In genomic region chr8:72407878-72408277, GRCm38 (mm10) we compare ENCODE assay signal across 26 mouse cellular contexts. TPM values are rescaled to one million over a fixed set of nuclear protein-coding genes. Genes with fewer than 3 reads are reported as not detected.
DNase-seq lines count a peak whose midpoint lies in the region; ATAC-seq and TF ChIP-seq lines count a peak whose summit lies in the region.
"Had no signal": no experiment of that assay in that cellular context is flagged by ENCODE, and none has a peak within 500 bp of the region (broad histone marks: within the 10 kb centered on the region; RNA-seq: fewer than 3 reads in every experiment).

No protein-coding gene starts in this region.

- no peak overlapping the region for H3K4me3 ChIP-seq in kidney, adult 2 months (ENCODE audit: insufficient read depth, low read depth, low read length)
- no peak overlapping the region for H3K4me3 ChIP-seq in lung, adult 2 months (replicated peaks; ENCODE audit: extremely low read depth, low read depth, low read length)
- H3K4me3 ChIP-seq in embryonic fibroblast, embryonic 13.5 days (ENCODE audit: insufficient read depth, low read length) = no peak overlapping the region
- H3K4me3 ChIP-seq: embryonic facial prominence, embryonic 12.5 days; forebrain, embryonic 15.5 days; intestine, embryonic 15.5 days; liver, embryonic 12.5 days; midbrain, embryonic 13.5 days; neural tube, embryonic 13.5 days had no signal

- WGBS in kidney, adult 2 months = 75% methylated on average over 1 of the region's 1 CpGs
- WGBS in lung, adult 2 months = 60% methylated on average over 1 of the region's 1 CpGs

- H3K4me1 ChIP-seq in kidney, adult 2 months (ENCODE audit: control insufficient read depth, insufficient read depth, low read length) = peaks cover 11% of the 10 kb centered on the region
- H3K4me1 ChIP-seq in lung, adult 2 months (ENCODE audit: control insufficient read depth, insufficient read depth, low read length) = peaks cover 6% of the 10 kb centered on the region
- H3K4me1 ChIP-seq in embryonic fibroblast, embryonic 13.5 days (ENCODE audit: control insufficient read depth, insufficient read depth, low read length) = peaks cover 5% of the 10 kb centered on the region; the same call in 1 of the 2 replicates

- no peak for TF ChIP-seq POLR2A in kidney, adult 2 months (IDR thresholded peaks at IDR 0.05; ENCODE audit: low read depth, low read length)
- no peak for TF ChIP-seq POLR2A in lung, adult 2 months (IDR thresholded peaks at IDR 0.05; ENCODE audit: borderline replicate concordance, extremely low read depth, low read depth, low read length)
- no peak for TF ChIP-seq POLR2A in embryonic fibroblast, embryonic 13.5 days (IDR thresholded peaks at IDR 0.05; ENCODE audit: low read depth, low read length)

- intact Hi-C loops in left cerebral cortex, postnatal 4 days (cut with DNase I) = no loop called here

- H3K36me3 ChIP-seq in kidney, adult 2 months (ENCODE audit: control insufficient read depth, insufficient read depth, low read length) = no peaks in the 10 kb centered on the region
- H3K36me3 ChIP-seq: forebrain, embryonic 15.5 days; intestine, embryonic 15.5 days had no signal

- peak; percentile 16 for DNase-seq in kidney, adult 2 months
- no peak for DNase-seq in kidney, postnatal 25 days
- peak; percentile 11 for DNase-seq in lung, postnatal 36 days
- no peak for DNase-seq in lung, adult 2 months
- no peak for DNase-seq in left cerebral cortex, postnatal 4 days
- DNase-seq: adrenal gland, adult 8-10 months; cerebellum, adult 9-10 months; cerebellum, postnatal 36 days; heart, postnatal 14 days; kidney, adult 8-10 months; layer of hippocampus, postnatal 36 days; lung, embryonic 14.5 days; right cerebral cortex, postnatal 4 days had no signal

- TF ChIP-seq CTCF in kidney, adult 2 months (conservative IDR thresholded peaks at IDR 0.05; ENCODE audit: insufficient read depth, insufficient read length, low read depth, low read length) = no peak
- no peak for TF ChIP-seq CTCF in lung, adult 2 months (IDR thresholded peaks at IDR 0.05; ENCODE audit: insufficient read depth, low read length)
- TF ChIP-seq CTCF in embryonic fibroblast, embryonic 13.5 days (IDR thresholded peaks at IDR 0.05; ENCODE audit: borderline replicate concordance, insufficient read depth, low read length) = no peak

- ATAC-seq in cerebellum, adult (ENCODE audit: insufficient number of reproducible peaks, low FRiP score, low TSS enrichment) = no peak
- ATAC-seq: activated CD4-positive, CD25-positive, alpha-beta regulatory T cell, adult 4 months; CD4-positive, CD25-positive, alpha-beta regulatory T cell, adult 4 months; forebrain, embryonic 15.5 days; hindbrain, embryonic 16.5 days; intestine, embryonic 15.5 days; liver, embryonic 12.5 days; midbrain, embryonic 13.5 days had no signal

- H3K27me3 ChIP-seq in kidney, adult 2 months (replicated peaks; ENCODE audit: control insufficient read depth, insufficient read depth, low read length) = no peaks in the 10 kb centered on the region
- H3K27me3 ChIP-seq: embryonic facial prominence, embryonic 12.5 days; forebrain, embryonic 15.5 days; intestine, embryonic 15.5 days; liver, embryonic 12.5 days; midbrain, embryonic 13.5 days; neural tube, embryonic 13.5 days had no signal

- H3K27ac ChIP-seq in kidney, adult 2 months (ENCODE audit: insufficient read depth, low read depth, low read length) = no peak overlapping the region
- peak overlapping the region; percentile 28 for H3K27ac ChIP-seq in embryonic fibroblast, embryonic 13.5 days (ENCODE audit: insufficient read depth, low read length)
- H3K27ac ChIP-seq: embryonic facial prominence, embryonic 12.5 days; forebrain, embryonic 15.5 days; intestine, embryonic 15.5 days; kidney, postnatal 0 days; liver, embryonic 12.5 days; macrophage; midbrain, embryonic 13.5 days; neural tube, embryonic 13.5 days had no signal

RNA-seq across cellular contexts. Expression of gene Eps15l1, which starts 13.4 kb away (rescaled TPM):
- polyA plus RNA-seq in kidney, adult 2 months (2012; rRNA removed) = 30.3 and 31.9 TPM in 2 replicates
- 35.5 and 48.3 TPM in 2 replicates for polyA plus RNA-seq in lung, adult 2 months (2012; rRNA removed)
- 58.0 and 65.0 TPM in 2 replicates for polyA plus RNA-seq in embryonic fibroblast, embryonic 13.5 days (2011; ENCODE audit: insufficient read length, low read depth, missing spikeins)
- 10 to 100 TPM; 83.1 to 87.6 TPM for total RNA-seq in left cerebral cortex, postnatal 4 days (2021)

RNA-seq across cellular contexts. Expression of gene Calr3, which starts 35.8 kb away (rescaled TPM):
- polyA plus RNA-seq in kidney, adult 2 months (2012; rRNA removed) = 0.77 TPM in 2 replicates
- polyA plus RNA-seq in lung, adult 2 months (2012; rRNA removed) = 0.49 and 0.51 TPM in 2 replicates
- polyA plus RNA-seq in embryonic fibroblast, embryonic 13.5 days (2011; ENCODE audit: insufficient read length, low read depth, missing spikeins) = 1.7 and 1.9 TPM in 2 replicates
- total RNA-seq in left cerebral cortex, postnatal 4 days (2021) = 1 to 10 TPM in 1 of 2 experiments, under 1 TPM in 1; 0.74 to 1.1 TPM

RNA-seq across cellular contexts. Expression of gene 1700030K09Rik, which starts 35.8 kb away (rescaled TPM):
- 6.8 and 7.2 TPM in 2 replicates for polyA plus RNA-seq in kidney, adult 2 months (2012; rRNA removed)
- 6.4 and 8.7 TPM in 2 replicates for polyA plus RNA-seq in lung, adult 2 months (2012; rRNA removed)
- 5.5 and 6.6 TPM in 2 replicates for polyA plus RNA-seq in embryonic fibroblast, embryonic 13.5 days (2011; ENCODE audit: insufficient read length, low read depth, missing spikeins)
- total RNA-seq in left cerebral cortex, postnatal 4 days (2021) = 10 to 100 TPM; 14.1 to 15.5 TPM

Comparison
In these comparisons a context has a peak if more than half of its experiments do, and no peak if none do; other contexts are left out.
1. DNase-seq: peak in kidney, adult 2 months (single experiment) and lung, postnatal 36 days (single experiment); none in kidney, postnatal 25 days (0 of 2), lung, adult 2 months (single experiment) and left cerebral cortex, postnatal 4 days (single experiment).